Mouse (Mus musculus): Measurements from ENCODE around the gene Eid1.

Eid1 gene

GRCm38 (mm10) chr2:125667721-125668120, 5.2 kb upstream of the Eid1 start:
- DNase-seq (ENCODE audit: low spot score in 2 of 2): no peak

GRCm38 (mm10) chr2:125670846-125671245, 2.0 kb upstream of the Eid1 start:
- DNase-seq (ENCODE audit: low spot score in 2 of 2): no peak

GRCm38 (mm10) chr2:125672568-125672956, 333 bp upstream of the Eid1 start:
- peak; percentile 17 to 21 for DNase-seq (ENCODE audit: low spot score in 2 of 2)

GRCm38 (mm10) chr2:125681811-125682210, 8.9 kb downstream of the Eid1 start:
- no peak for DNase-seq (ENCODE audit: low spot score in 2 of 2)

GRCm38 (mm10) chr2:125683895-125684294, 11.0 kb downstream of the Eid1 start:
- DNase-seq (ENCODE audit: low spot score in 2 of 2): no peak

- no peak for DNase-seq (ENCODE audit: low spot score in 2 of 2)
Observed at GRCm38 (mm10) chr2:125684559-125685440, 11.9 kb downstream of the Eid1 start.

GRCm38 (mm10) chr2:125685441-125686150, 12.7 kb downstream of the Eid1 start:
- no peak for DNase-seq (ENCODE audit: low spot score in 2 of 2)

- no peak for DNase-seq (ENCODE audit: low spot score in 2 of 2)
Observed at GRCm38 (mm10) chr2:125692010-125692409, 19.1 kb downstream of the Eid1 start.

GRCm38 (mm10) chr2:125694798-125695197, 21.9 kb downstream of the Eid1 start:
- no peak for DNase-seq (ENCODE audit: low spot score in 2 of 2)

- no peak for DNase-seq (ENCODE audit: low spot score in 2 of 2)
Observed at GRCm38 (mm10) chr2:125696219-125696618, 23.3 kb downstream of the Eid1 start.

GRCm38 (mm10) chr2:125701606-125702005, 28.7 kb downstream of the Eid1 start:
- no peak for DNase-seq (ENCODE audit: low spot score in 2 of 2)

GRCm38 (mm10) chr2:125702851-125703250, 30.0 kb downstream of the Eid1 start:
- DNase-seq (ENCODE audit: low spot score in 2 of 2): no peak

GRCm38 (mm10) chr2:125704907-125705631, 32.2 kb downstream of the Eid1 start:
- DNase-seq (ENCODE audit: low spot score in 2 of 2): no peak

- no peak for DNase-seq (ENCODE audit: low spot score in 2 of 2)
Observed at GRCm38 (mm10) chr2:125706510-125706921, 33.6 kb downstream of the Eid1 start.

GRCm38 (mm10) chr2:125716599-125716998, 43.7 kb downstream of the Eid1 start:
- DNase-seq (ENCODE audit: low spot score in 2 of 2): no peak

GRCm38 (mm10) chr2:125723086-125723407, 50.2 kb downstream of the Eid1 start:
- DNase-seq (ENCODE audit: low spot score in 2 of 2): no peak

- DNase-seq (ENCODE audit: low spot score in 2 of 2): no peak
Observed at GRCm38 (mm10) chr2:125723408-125724085, 50.7 kb downstream of the Eid1 start.

- no peak for DNase-seq (ENCODE audit: low spot score in 2 of 2)
Observed at GRCm38 (mm10) chr2:125724086-125724430, 51.2 kb downstream of the Eid1 start, which contains the start of gene Shc4. Gene Shc4, minus strand, starts transcription at chr2:125724148.
